Comparison of ENCODE assay signal across 17 mouse cellular contexts in the genomic region with DNA sequence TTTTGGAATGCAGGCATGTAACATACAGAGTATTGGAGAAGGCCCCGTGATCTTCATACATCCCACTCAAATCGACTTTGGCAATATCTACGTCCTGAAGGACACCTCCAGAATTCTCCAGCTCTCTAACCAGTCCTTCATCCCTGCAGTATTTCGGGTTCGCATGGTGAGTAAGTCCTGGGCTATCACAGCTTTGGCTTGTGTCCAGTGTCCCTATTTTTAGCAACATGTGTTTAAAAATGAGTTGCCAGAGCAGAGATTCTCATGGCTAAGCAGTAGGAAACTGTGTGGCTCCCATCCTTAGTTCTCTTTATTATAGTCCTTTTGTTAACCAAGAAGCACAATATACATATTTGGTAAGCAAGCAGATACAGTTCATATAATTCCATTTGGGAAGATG.
DNase-seq lines count a peak whose midpoint lies in the region; ATAC-seq and TF ChIP-seq lines count a peak whose summit lies in the region.
"Had no signal": no experiment of that assay in that cellular context is flagged by ENCODE, and none has a peak within 500 bp of the region (broad histone marks: within the 10 kb centered on the region; RNA-seq: fewer than 3 reads in every experiment).

No protein-coding gene starts in this region.

- no peak for TF ChIP-seq POLR2A in lung, adult 2 months (IDR thresholded peaks at IDR 0.05; ENCODE audit: borderline replicate concordance, extremely low read depth, low read depth, low read length)

- no peak for TF ChIP-seq CTCF in lung, embryonic 14.5 days (IDR thresholded peaks at IDR 0.05; ENCODE audit: low read depth)
- TF ChIP-seq CTCF in lung, adult 2 months (IDR thresholded peaks at IDR 0.05; ENCODE audit: insufficient read depth, low read length), result no peak

- H3K36me3 ChIP-seq in lung, embryonic 14.5 days (ENCODE audit: insufficient read depth), result no peaks in the 10 kb centered on the region
- H3K36me3 ChIP-seq: forebrain, embryonic 10.5 days; hindbrain, embryonic 13.5 days had no signal

- peak; percentile 23; the same call in 1 of the 2 replicates for ATAC-seq in frontal cortex, adult (ENCODE audit: low TSS enrichment)
- no peak for ATAC-seq in lung, embryonic 14.5 days (ENCODE audit: insufficient read depth)
- ATAC-seq: forebrain, postnatal 0 days; inflammation-experienced regulatory T-cells, adult 6 months; midbrain, embryonic 16.5 days had no signal

- no peak overlapping the region for H3K4me2 ChIP-seq in lung, embryonic 14.5 days
- H3K4me2 ChIP-seq: hindbrain, embryonic 13.5 days had no signal

- H3K9me3 ChIP-seq in lung, embryonic 14.5 days (ENCODE audit: low read depth, low read length), result no peaks in the 10 kb centered on the region
- H3K9me3 ChIP-seq: forebrain, embryonic 10.5 days; hindbrain, embryonic 13.5 days had no signal

- 50% methylated on average over 5 of the region's 5 CpGs for whole genome bisulfite sequencing in lung, embryonic 14.5 days
- WGBS in lung, adult 2 months, result 63% methylated on average over 5 of the region's 5 CpGs

- H3K27ac ChIP-seq in lung, embryonic 14.5 days (ENCODE audit: low read depth), result no peak overlapping the region
- H3K27ac ChIP-seq: forebrain, embryonic 10.5 days; gastrocnemius, adult 2 months; hindbrain, embryonic 13.5 days; liver, embryonic 14.5 days had no signal

- H3K27me3 ChIP-seq in lung, embryonic 14.5 days (ENCODE audit: insufficient read depth, low read length), result no peaks in the 10 kb centered on the region
- H3K27me3 ChIP-seq: hindbrain, embryonic 13.5 days had no signal

- H3K4me3 ChIP-seq in lung, embryonic 14.5 days (ENCODE audit: low read depth, low read length), result no peak overlapping the region
- H3K4me3 ChIP-seq in lung, adult 2 months (replicated peaks; ENCODE audit: extremely low read depth, low read depth, low read length), result no peak overlapping the region
- H3K4me3 ChIP-seq: forebrain, embryonic 10.5 days; gastrocnemius, adult 2 months; hindbrain, embryonic 13.5 days had no signal

- H3K9ac ChIP-seq in lung, embryonic 14.5 days, result no peak overlapping the region
- H3K9ac ChIP-seq: forebrain, postnatal 0 days; hindbrain, embryonic 13.5 days; liver, embryonic 14.5 days had no signal

- no peak for DNase-seq in frontal cortex, postnatal 25 days (ENCODE audit: low spot score in 2 of 2)
- peak; percentile 45 for DNase-seq in lung, embryonic 14.5 days
- DNase-seq in lung, adult 2 months, result no peak
- DNase-seq in adrenal gland, adult 2 months, result peak; percentile 68
- peak; percentile 27 to 66 for DNase-seq in adrenal gland, postnatal 36 days
- DNase-seq in spleen, postnatal 14 days (ENCODE audit: low spot score in 2 of 2), result no peak
- DNase-seq: forebrain, postnatal 0 days; gastrocnemius, adult 2 months; kidney, adult 9 months; lung, postnatal 14 days; thymus, postnatal 36 days had no signal

- no peaks in the 10 kb centered on the region for H3K4me1 ChIP-seq in lung, embryonic 14.5 days (ENCODE audit: insufficient read depth)
- no peaks in the 10 kb centered on the region for H3K4me1 ChIP-seq in lung, adult 2 months (ENCODE audit: control insufficient read depth, insufficient read depth, low read length)

Comparison
In these comparisons a context has a peak if more than half of its experiments do, and no peak if none do; other contexts are left out.
1. DNase-seq: peak in lung, embryonic 14.5 days (single experiment), adrenal gland, adult 2 months (single experiment) and adrenal gland, postnatal 36 days (2 of 2); none in frontal cortex, postnatal 25 days (0 of 2), lung, adult 2 months (single experiment) and spleen, postnatal 14 days (0 of 2).